ENCODE assay signal across 8 mouse cellular contexts in the genomic region with DNA sequence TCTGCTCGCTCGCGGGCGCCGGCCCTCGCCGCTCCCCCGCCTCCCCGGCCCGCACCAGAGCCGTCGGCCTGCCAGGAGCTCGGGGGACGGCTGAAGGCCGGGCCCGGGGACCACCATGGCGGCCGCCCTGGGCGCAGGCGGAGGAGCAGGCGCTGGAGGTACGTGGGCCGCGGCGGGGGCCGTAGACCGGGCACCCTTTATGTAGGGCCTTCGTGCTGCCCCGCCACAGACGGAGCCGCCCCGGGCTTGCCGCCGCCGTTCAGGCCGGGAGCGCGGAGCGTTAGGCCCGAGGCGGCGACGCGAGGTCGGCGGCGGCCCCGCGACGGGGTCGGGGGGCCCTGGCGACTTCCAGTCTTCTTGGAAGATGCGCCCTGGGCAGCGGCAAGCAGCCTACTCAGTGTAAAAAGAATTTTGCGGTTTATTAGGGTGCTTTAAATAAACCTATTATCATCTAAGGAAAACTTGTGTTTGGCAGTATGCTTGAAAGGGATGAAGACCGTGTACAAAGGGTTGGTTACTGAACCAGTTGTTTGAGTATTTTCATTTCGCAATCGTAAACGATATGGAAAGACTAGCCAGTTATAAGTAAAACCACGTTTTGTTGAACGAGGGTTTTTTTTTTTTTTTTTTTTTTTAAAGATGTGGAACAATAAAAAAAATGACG. TPM values are rescaled to one million over a fixed set of nuclear protein-coding genes. Genes with fewer than 3 reads are reported as not detected.
DNase-seq lines count a peak whose midpoint lies in the region; ATAC-seq lines count a peak whose summit lies in the region.

No protein-coding gene starts in this region.

- H3K27me3 ChIP-seq in neural tube, embryonic 11.5 days (ENCODE audit: control insufficient read depth, insufficient read depth, low read length), result no peaks in the 10 kb centered on the region
- H3K27me3 ChIP-seq in embryonic facial prominence, embryonic 11.5 days (ENCODE audit: control insufficient read depth, insufficient read depth, low read length), result no peaks in the 10 kb centered on the region
- no peaks in the 10 kb centered on the region for H3K27me3 ChIP-seq in intestine, embryonic 15.5 days (replicated peaks)
- H3K27me3 ChIP-seq in midbrain, embryonic 16.5 days (ENCODE audit: control insufficient read depth, insufficient read depth, low read depth, low read length), result no peaks in the 10 kb centered on the region; the same call in 1 of the 2 replicates

- H3K9me3 ChIP-seq in neural tube, embryonic 11.5 days (ENCODE audit: control insufficient read depth, low read length), result no peaks in the 10 kb centered on the region
- H3K9me3 ChIP-seq in embryonic facial prominence, embryonic 11.5 days (replicated peaks; ENCODE audit: control insufficient read depth, low read length), result no peaks in the 10 kb centered on the region
- no peaks in the 10 kb centered on the region for H3K9me3 ChIP-seq in intestine, embryonic 15.5 days
- H3K9me3 ChIP-seq in midbrain, embryonic 16.5 days (replicated peaks; ENCODE audit: control insufficient read depth, low read length, poor library complexity, severe bottlenecking), result no peaks in the 10 kb centered on the region

- WGBS in neural tube, embryonic 11.5 days, result under 1% methylated on average over 58 of the region's 62 CpGs
- WGBS in embryonic facial prominence, embryonic 11.5 days, result under 1% methylated on average over 52 of the region's 62 CpGs
- WGBS in intestine, embryonic 15.5 days, result under 1% methylated on average over 62 of the region's 62 CpGs
- under 1% methylated on average over 58 of the region's 62 CpGs for WGBS in midbrain, embryonic 16.5 days

- H3K27ac ChIP-seq in neural tube, embryonic 11.5 days (ENCODE audit: low read depth, low read length), result peak overlapping the region; percentile 99
- H3K27ac ChIP-seq in embryonic facial prominence, embryonic 11.5 days (replicated peaks; ENCODE audit: low read depth, low read length), result peak overlapping the region; percentile 97
- peak overlapping the region; percentile 100 for H3K27ac ChIP-seq in intestine, embryonic 15.5 days
- peak overlapping the region; percentile 99 for H3K27ac ChIP-seq in midbrain, embryonic 16.5 days (ENCODE audit: low read length)

- peak; percentile 80 for ATAC-seq in neural tube, embryonic 11.5 days (ENCODE audit: insufficient read depth, low FRiP score, low TSS enrichment)
- ATAC-seq in embryonic facial prominence, embryonic 11.5 days (replicated peaks; ENCODE audit: insufficient number of reproducible peaks, low FRiP score, low TSS enrichment, low read depth), result peak; percentile 78
- peak; percentile 77 for ATAC-seq in intestine, embryonic 15.5 days
- peak; percentile 81 for ATAC-seq in midbrain, embryonic 16.5 days
- ATAC-seq in monocyte, adult 5-6 weeks (replicated peaks; ENCODE audit: insufficient number of reproducible peaks, low FRiP score, low TSS enrichment, poor library complexity, severe bottlenecking), result no peak

- peak overlapping the region; percentile 98 for H3K4me3 ChIP-seq in neural tube, embryonic 11.5 days (ENCODE audit: low read depth, low read length)
- peak overlapping the region; percentile 99 for H3K4me3 ChIP-seq in embryonic facial prominence, embryonic 11.5 days (ENCODE audit: low read depth, low read length)
- peak overlapping the region; percentile 97 for H3K4me3 ChIP-seq in intestine, embryonic 15.5 days (replicated peaks)
- peak overlapping the region; percentile 97 for H3K4me3 ChIP-seq in midbrain, embryonic 16.5 days (ENCODE audit: low read depth, low read length)

- peaks cover 11% of the 10 kb centered on the region; the same call in 1 of the 2 replicates for H3K4me1 ChIP-seq in neural tube, embryonic 11.5 days (ENCODE audit: control insufficient read depth, insufficient read depth, low read length)
- no peaks in the 10 kb centered on the region for H3K4me1 ChIP-seq in embryonic facial prominence, embryonic 11.5 days (ENCODE audit: control insufficient read depth, insufficient read depth, low read length)
- H3K4me1 ChIP-seq in intestine, embryonic 15.5 days (replicated peaks), result peaks cover 11% of the 10 kb centered on the region
- H3K4me1 ChIP-seq in midbrain, embryonic 16.5 days (ENCODE audit: control insufficient read depth, insufficient read depth, low read length), result peaks cover 32% of the 10 kb centered on the region

- no peaks in the 10 kb centered on the region for H3K36me3 ChIP-seq in neural tube, embryonic 11.5 days (ENCODE audit: control insufficient read depth, insufficient read depth, low read length)
- no peaks in the 10 kb centered on the region for H3K36me3 ChIP-seq in embryonic facial prominence, embryonic 11.5 days (replicated peaks; ENCODE audit: control insufficient read depth, insufficient read depth, low read depth, low read length)
- H3K36me3 ChIP-seq in intestine, embryonic 15.5 days, result no peaks in the 10 kb centered on the region
- no peaks in the 10 kb centered on the region for H3K36me3 ChIP-seq in midbrain, embryonic 16.5 days (ENCODE audit: control insufficient read depth, insufficient read depth, low read length)

- no peak for DNase-seq in neural tube, embryonic 11.5 days (ENCODE audit: low spot score)
- DNase-seq in neural tube, embryonic 10.5 days (ENCODE audit: extremely low spot score, low spot score), result no peak
- DNase-seq in embryonic facial prominence, embryonic 11.5 days (ENCODE audit: low spot score), result peak; percentile 45
- no peak for DNase-seq in right cerebral cortex, postnatal 25 days
- DNase-seq in left cerebral cortex, adult 11 months (ENCODE audit: low spot score), result no peak

- H3K9ac ChIP-seq in neural tube, embryonic 11.5 days (ENCODE audit: low read length), result peak overlapping the region; percentile 100
- peak overlapping the region; percentile 100 for H3K9ac ChIP-seq in embryonic facial prominence, embryonic 11.5 days (replicated peaks; ENCODE audit: low read length)
- H3K9ac ChIP-seq in intestine, embryonic 15.5 days, result peak overlapping the region; percentile 100
- H3K9ac ChIP-seq in midbrain, embryonic 16.5 days (ENCODE audit: low read depth, low read length), result peak overlapping the region; percentile 99

- peak overlapping the region; percentile 68 for H3K4me2 ChIP-seq in neural tube, embryonic 11.5 days (ENCODE audit: low read depth)
- H3K4me2 ChIP-seq in embryonic facial prominence, embryonic 11.5 days (ENCODE audit: low read depth, low read length), result peak overlapping the region; percentile 68
- H3K4me2 ChIP-seq in intestine, embryonic 15.5 days (replicated peaks), result peak overlapping the region; percentile 69
- peak overlapping the region; percentile 82 for H3K4me2 ChIP-seq in midbrain, embryonic 16.5 days (ENCODE audit: low read length)

RNA-seq across cellular contexts. Expression of gene Rbm33, which starts 0.5 kb away (rescaled TPM):
- polyA plus RNA-seq in neural tube, embryonic 11.5 days (2014; fragmentation: Nextera tagmentation; extraction: Ambion mirVana), result 20.1 and 22.3 TPM in 2 replicates
- 15.3 and 17.6 TPM in 2 replicates for polyA plus RNA-seq in embryonic facial prominence, embryonic 11.5 days (2014; fragmentation: Nextera tagmentation; extraction: Ambion mirVana)
- 9.9 and 10.0 TPM in 2 replicates for polyA plus RNA-seq in intestine, embryonic 15.5 days (2015; fragmentation: Nextera tagmentation; extraction: Ambion mirVana)
- 14.1 and 17.5 TPM in 2 replicates for polyA plus RNA-seq in midbrain, embryonic 16.5 days (2015; fragmentation: Nextera tagmentation; extraction: Ambion mirVana)
- total RNA-seq in monocyte, adult 5-6 weeks (2017), result 60.8 to 96.3 TPM (median 77.3 TPM) in 3 replicates
